In genomic region chr12:59053166-59053565, GRCm38 (mm10) we compare ENCODE assay signal across 22 mouse cellular contexts. TPM values are rescaled to one million over a fixed set of nuclear protein-coding genes. Genes with fewer than 3 reads are reported as not detected.
DNase-seq lines count a peak whose midpoint lies in the region; ATAC-seq and TF ChIP-seq lines count a peak whose summit lies in the region.
"Had no signal": no experiment of that assay in that cellular context is flagged by ENCODE, and none has a peak within 500 bp of the region (broad histone marks: within the 10 kb centered on the region; RNA-seq: fewer than 3 reads in every experiment).

No protein-coding gene starts in this region.

- peak overlapping the region; percentile 20 for H3K4me2 ChIP-seq in liver, embryonic 12.5 days
- no peak overlapping the region for H3K4me2 ChIP-seq in liver, postnatal 0 days (ENCODE audit: low read depth, low read length)
- H3K4me2 ChIP-seq: embryonic facial prominence, embryonic 15.5 days; forebrain, embryonic 15.5 days; intestine, embryonic 15.5 days; midbrain, embryonic 15.5 days had no signal

- H3K9me3 ChIP-seq in G1E (replicated peaks): no peaks in the 10 kb centered on the region
- H3K9me3 ChIP-seq in liver, embryonic 12.5 days (replicated peaks): no peaks in the 10 kb centered on the region
- no peaks in the 10 kb centered on the region for H3K9me3 ChIP-seq in liver, postnatal 0 days (ENCODE audit: low read length)
- H3K9me3 ChIP-seq: embryonic facial prominence, embryonic 10.5 days; embryonic facial prominence, embryonic 15.5 days; forebrain, embryonic 15.5 days; intestine, embryonic 15.5 days; midbrain, embryonic 15.5 days had no signal

- peak; percentile 69 for ATAC-seq in G1E (ENCODE audit: extremely low read depth, insufficient number of reproducible peaks, low FRiP score, poor library complexity, severe bottlenecking)
- peak; percentile 53; the same call in 1 of the 2 replicates for ATAC-seq in common myeloid progenitor, adult 5-6 weeks (replicated peaks; ENCODE audit: low read depth, poor library complexity, severe bottlenecking)
- peak; percentile 83 for ATAC-seq in liver, embryonic 12.5 days
- peak; percentile 58; the same call in 1 of the 2 replicates for ATAC-seq in liver, postnatal 0 days
- ATAC-seq: forebrain, embryonic 15.5 days; hindbrain, embryonic 16.5 days; intestine, embryonic 15.5 days; midbrain, embryonic 15.5 days had no signal

- no peak for TF ChIP-seq CTCF in G1E (IDR thresholded peaks at IDR 0.05; ENCODE audit: low read depth, low read length)
- no peak for TF ChIP-seq CTCF in liver, postnatal 0 days (IDR thresholded peaks at IDR 0.05; ENCODE audit: low read depth)

- no peak overlapping the region for H3K9ac ChIP-seq in liver, embryonic 12.5 days
- H3K9ac ChIP-seq in liver, postnatal 0 days (replicated peaks): no peak overlapping the region
- H3K9ac ChIP-seq: embryonic facial prominence, embryonic 15.5 days; forebrain, embryonic 15.5 days; intestine, embryonic 15.5 days; midbrain, embryonic 15.5 days had no signal

- peaks cover 56% of the 10 kb centered on the region for H3K4me1 ChIP-seq in G1E (ENCODE audit: insufficient read depth, low read depth, low read length)
- peaks cover 59% of the 10 kb centered on the region for H3K4me1 ChIP-seq in liver, embryonic 12.5 days
- peaks cover 15% of the 10 kb centered on the region; the same call in 1 of the 2 replicates for H3K4me1 ChIP-seq in liver, postnatal 0 days (ENCODE audit: insufficient read depth)
- H3K4me1 ChIP-seq: embryonic facial prominence, embryonic 10.5 days; embryonic facial prominence, embryonic 15.5 days; intestine, embryonic 15.5 days had no signal

- no peak for TF ChIP-seq EP300 in liver, postnatal 0 days (IDR thresholded peaks at IDR 0.05; ENCODE audit: low read depth)

- H3K4me3 ChIP-seq in G1E (ENCODE audit: low read depth, low read length): no peak overlapping the region
- no peak overlapping the region for H3K4me3 ChIP-seq in liver, embryonic 12.5 days
- no peak overlapping the region for H3K4me3 ChIP-seq in liver, postnatal 0 days (ENCODE audit: low read depth, low read length)
- H3K4me3 ChIP-seq: embryonic facial prominence, embryonic 10.5 days; embryonic facial prominence, embryonic 15.5 days; forebrain, embryonic 15.5 days; intestine, embryonic 15.5 days; midbrain, embryonic 15.5 days had no signal

- no peaks in the 10 kb centered on the region for H3K27me3 ChIP-seq in G1E (ENCODE audit: insufficient read depth, low read length)
- H3K27me3 ChIP-seq in liver, embryonic 12.5 days (replicated peaks): no peaks in the 10 kb centered on the region
- no peaks in the 10 kb centered on the region for H3K27me3 ChIP-seq in liver, postnatal 0 days (ENCODE audit: insufficient read depth, low read length)
- H3K27me3 ChIP-seq: embryonic facial prominence, embryonic 15.5 days; forebrain, embryonic 15.5 days; intestine, embryonic 15.5 days; midbrain, embryonic 15.5 days had no signal

- no peak for DNase-seq in G1E (ENCODE audit: low spot score)
- DNase-seq in liver, postnatal 0 days: no peak
- no peak for DNase-seq in frontal cortex, postnatal 10 days (ENCODE audit: low spot score in 2 of 2)
- no peak for DNase-seq in lung, postnatal 36 days
- no peak for DNase-seq in yolk sac, embryonic 10.5 days (ENCODE audit: low spot score)
- DNase-seq: adrenal gland, postnatal 36 days; cerebellum, adult 2 months; cerebellum, postnatal 14 days; gastrocnemius, postnatal 10 days; kidney, adult 2 months; layer of hippocampus, adult 9-11 months; lung, postnatal 4 days; thymus, adult 2 months; thymus, postnatal 36 days had no signal

- 38% methylated on average over 5 of the region's 5 CpGs for WGBS in liver, embryonic 12.5 days (ENCODE audit: insufficient replicate concordance)
- 68% methylated on average over 5 of the region's 5 CpGs for WGBS in liver, postnatal 0 days (ENCODE audit: insufficient replicate concordance)

- H3K27ac ChIP-seq in liver, embryonic 12.5 days: peak overlapping the region; percentile 34; the same call in 1 of the 2 replicates
- H3K27ac ChIP-seq in liver, postnatal 0 days (ENCODE audit: low read depth): no peak overlapping the region
- H3K27ac ChIP-seq: embryonic facial prominence, embryonic 10.5 days; embryonic facial prominence, embryonic 15.5 days; forebrain, embryonic 15.5 days; intestine, embryonic 15.5 days; midbrain, embryonic 15.5 days had no signal

- H3K36me3 ChIP-seq in G1E (replicated peaks): peaks cover 88% of the 10 kb centered on the region
- peaks cover 78% of the 10 kb centered on the region for H3K36me3 ChIP-seq in liver, embryonic 12.5 days
- peaks cover 21% of the 10 kb centered on the region; the same call in 1 of the 2 replicates for H3K36me3 ChIP-seq in liver, postnatal 0 days (replicated peaks; ENCODE audit: insufficient read depth, low read length)

RNA-seq across cellular contexts. Expression of gene Trappc6b, which starts 8.1 kb away (rescaled TPM):
- total RNA-seq in G1E (2014; fragmentation: Nextera tagmentation) (73.2 and 79.4 TPM in 2 replicates), G1E (2017) (83.6 and 101 TPM in 2 replicates)
- polyA plus RNA-seq in G1E (2012): 108 and 114 TPM in 2 replicates
- 53.2 and 63.2 TPM in 2 replicates for total RNA-seq in common myeloid progenitor, adult 5-6 weeks (2017)
- 54.4 and 55.3 TPM in 2 replicates for polyA plus RNA-seq in liver, embryonic 12.5 days (2016; fragmentation: Nextera tagmentation; extraction: Ambion mirVana)
- polyA plus RNA-seq in liver, postnatal 0 days (2015; fragmentation: Nextera tagmentation; extraction: Ambion mirVana): 49.6 and 50.7 TPM in 2 replicates

RNA-seq across cellular contexts. Expression of gene Pnn, which starts 13.5 kb away (rescaled TPM):
- total RNA-seq in G1E (2014; fragmentation: Nextera tagmentation) (165 and 172 TPM in 2 replicates), G1E (2017) (99.4 and 128 TPM in 2 replicates)
- 79.8 and 99.9 TPM in 2 replicates for polyA plus RNA-seq in G1E (2012)
- 134 and 140 TPM in 2 replicates for total RNA-seq in common myeloid progenitor, adult 5-6 weeks (2017)
- 68.6 and 69.4 TPM in 2 replicates for polyA plus RNA-seq in liver, embryonic 12.5 days (2016; fragmentation: Nextera tagmentation; extraction: Ambion mirVana)
- polyA plus RNA-seq in liver, postnatal 0 days (2015; fragmentation: Nextera tagmentation; extraction: Ambion mirVana): 22.1 and 28.9 TPM in 2 replicates

RNA-seq across cellular contexts. Expression of gene Gemin2, which starts 40.0 kb away (rescaled TPM):
- total RNA-seq in G1E (2014; fragmentation: Nextera tagmentation) (30.4 and 34.8 TPM in 2 replicates), G1E (2017) (31.2 and 33.2 TPM in 2 replicates)
- polyA plus RNA-seq in G1E (2012): 4.6 and 8.0 TPM in 2 replicates
- 20.3 and 20.6 TPM in 2 replicates for total RNA-seq in common myeloid progenitor, adult 5-6 weeks (2017)
- 27.3 and 28.2 TPM in 2 replicates for polyA plus RNA-seq in liver, embryonic 12.5 days (2016; fragmentation: Nextera tagmentation; extraction: Ambion mirVana)
- 19.5 and 20.0 TPM in 2 replicates for polyA plus RNA-seq in liver, postnatal 0 days (2015; fragmentation: Nextera tagmentation; extraction: Ambion mirVana)

RNA-seq across cellular contexts. Expression of gene Sec23a, which starts 41.3 kb away (rescaled TPM):
- total RNA-seq in G1E (2014; fragmentation: Nextera tagmentation) (32.7 and 33.7 TPM in 2 replicates), G1E (2017) (28.2 and 28.3 TPM in 2 replicates)
- polyA plus RNA-seq in G1E (2012): 6.0 and 8.4 TPM in 2 replicates
- 19.0 and 21.7 TPM in 2 replicates for total RNA-seq in common myeloid progenitor, adult 5-6 weeks (2017)
- 31.2 and 32.5 TPM in 2 replicates for polyA plus RNA-seq in liver, embryonic 12.5 days (2016; fragmentation: Nextera tagmentation; extraction: Ambion mirVana)
- 43.2 and 48.4 TPM in 2 replicates for polyA plus RNA-seq in liver, postnatal 0 days (2015; fragmentation: Nextera tagmentation; extraction: Ambion mirVana)

RNA-seq across cellular contexts. Expression of gene Mia2, which starts 42.4 kb away (rescaled TPM):
- 147 and 162 TPM in 2 replicates for total RNA-seq in G1E (2014; fragmentation: Nextera tagmentation)
- 135 and 151 TPM in 2 replicates for total RNA-seq in G1E (2017)
- 47.7 and 50.5 TPM in 2 replicates for polyA plus RNA-seq in G1E (2012)
- 131 and 162 TPM in 2 replicates for total RNA-seq in common myeloid progenitor, adult 5-6 weeks (2017)
- 52.6 and 59.3 TPM in 2 replicates for polyA plus RNA-seq in liver, embryonic 12.5 days (2016; fragmentation: Nextera tagmentation; extraction: Ambion mirVana)
- polyA plus RNA-seq in liver, postnatal 0 days (2015; fragmentation: Nextera tagmentation; extraction: Ambion mirVana): 74.3 and 75.2 TPM in 2 replicates
